Mouse (Mus musculus) c-Kit-positive CD71-positive TER-119-negative erythroid progenitor cells, embryonic 14.5 days (primary cell): ENCODE measurements at regions not wholly inside any gene's neighbourhood (a gene's known extent, or its start where the extent isn't known, plus 50 kb on each side); places are given as distances from the start of the nearest gene placed in this dataset.
"Not testable (repeated sequence)": the region's sequence is repeated elsewhere in the genome, so short reads cannot be mapped to it uniquely, and the experiment has no call there.

Experiments
- DNase-seq: peaks from one replicate; pipeline ENCODE4 v3.0.0-alpha.2; 2013; ENCODE audit warnings: low read depth

- peak; percentile 13 for DNase-seq
Measured at GRCm38 (mm10) chr1:177382596-177383190, 59.5 kb upstream of the Zbtb18 start.

GRCm38 (mm10) chr1:177382147-177382546, 60.0 kb upstream of the Zbtb18 start:
- no peak for DNase-seq

- DNase-seq = no peak
Measured at GRCm38 (mm10) chr1:177378112-177378511, 64.0 kb upstream of the Zbtb18 start.

GRCm38 (mm10) chr1:177373226-177373825, 68.8 kb upstream of the Zbtb18 start:
- DNase-seq = no peak

GRCm38 (mm10) chr1:177372066-177372465, 70.1 kb upstream of the Zbtb18 start:
- no peak for DNase-seq

- no peak for DNase-seq
Measured at GRCm38 (mm10) chr1:177367864-177368610, 74.1 kb upstream of the Zbtb18 start.

- DNase-seq = no peak
Measured at GRCm38 (mm10) chr1:177366914-177367313, 75.2 kb upstream of the Zbtb18 start.

- DNase-seq = no peak
Measured at GRCm38 (mm10) chr1:177366475-177366874, 75.7 kb upstream of the Zbtb18 start.

GRCm38 (mm10) chr1:177364355-177364754, 77.8 kb upstream of the Zbtb18 start:
- no peak for DNase-seq

GRCm38 (mm10) chr1:177362398-177362797, 79.8 kb upstream of the Zbtb18 start:
- no peak for DNase-seq

- no peak for DNase-seq
Measured at GRCm38 (mm10) chr1:177348400-177349092, 90.5 kb upstream of the Akt3 start.

- DNase-seq = no peak
Measured at GRCm38 (mm10) chr1:177347208-177347607, 89.2 kb upstream of the Akt3 start.

GRCm38 (mm10) chr1:177346540-177346939, 88.5 kb upstream of the Akt3 start:
- no peak for DNase-seq

GRCm38 (mm10) chr1:177345540-177345939, 87.5 kb upstream of the Akt3 start:
- no peak for DNase-seq

GRCm38 (mm10) chr1:177343949-177344348, 85.9 kb upstream of the Akt3 start:
- no peak for DNase-seq

GRCm38 (mm10) chr1:177343121-177343520, 85.1 kb upstream of the Akt3 start:
- no peak for DNase-seq

- no peak for DNase-seq
Measured at GRCm38 (mm10) chr1:177340232-177340631, 82.2 kb upstream of the Akt3 start.

GRCm38 (mm10) chr1:177339207-177339787, 81.3 kb upstream of the Akt3 start:
- not testable (repeated sequence) for DNase-seq

- DNase-seq = no peak
Measured at GRCm38 (mm10) chr1:177338466-177339206, 80.6 kb upstream of the Akt3 start.

GRCm38 (mm10) chr1:177337756-177338155, 79.8 kb upstream of the Akt3 start:
- no peak for DNase-seq

- DNase-seq = no peak
Measured at GRCm38 (mm10) chr1:177337141-177337540, 79.1 kb upstream of the Akt3 start.

- DNase-seq = no peak
Measured at GRCm38 (mm10) chr1:177336436-177336835, 78.4 kb upstream of the Akt3 start.
